Mouse (Mus musculus) CH12.LX (cell line): Measurements from ENCODE around the gene Galc. TPM values are rescaled to one million over a fixed set of nuclear protein-coding genes. Genes with fewer than 3 reads are reported as not detected.

Source experiments
- DNase-seq: peaks from one replicate; pipeline ENCODE4 v3.0.0-alpha.2; 2013; ENCODE audit errors: extremely low read depth
- H3K27ac ChIP-seq: 2 replicates; pipeline ENCODE4 v1.5.1; 2012; ENCODE audit warnings: low read depth, mild to moderate bottlenecking, control low read depth, moderate library complexity; ENCODE audit not compliant: insufficient read depth
- H3K27me3 ChIP-seq: replicated peaks from 2 replicates; pipeline ENCODE3; 2012; ENCODE audit warnings: inconsistent platforms
- H3K36me3 ChIP-seq, 2 experiments: replicated peaks in 1 of 2; 2 replicates each; pipeline versions ENCODE3 to v1.6.1; 2012; ENCODE audit warnings: inconsistent platforms in 1 of 2, low read length in 1 of 2, mild to moderate bottlenecking in 1 of 2, mixed read lengths in 1 of 2, moderate library complexity in 1 of 2; ENCODE audit not compliant: control insufficient read depth in 1 of 2, insufficient read depth in 1 of 2
- H3K4me1 ChIP-seq, 2 experiments: 2 replicates each; pipeline ENCODE4 v1.6.1; 2012; ENCODE audit warnings: inconsistent platforms in 1 of 2, moderate library complexity in 1 of 2; ENCODE audit not compliant: insufficient read depth in 2 of 2, control insufficient read depth in 1 of 2
- H3K4me2 ChIP-seq: 2 replicates; pipeline ENCODE4 v1.6.1; 2012; ENCODE audit warnings: low read depth, mild to moderate bottlenecking, control low read depth; ENCODE audit not compliant: poor library complexity, insufficient read depth, severe bottlenecking
- H3K4me3 ChIP-seq, 3 experiments: fragments of 150-350 bp in 1 of 3; sonication (generic) in 1 of 3; replicated peaks in 1 of 3; 2 replicates each; pipeline versions ENCODE3 to v1.5.1; 2011 to 2012; ENCODE audit warnings: low read depth in 2 of 3, low read length in 2 of 3, mild to moderate bottlenecking in 2 of 3, moderate library complexity in 2 of 3, control low read depth in 1 of 3, improper control_type of control experiment in 1 of 3, inconsistent platforms in 1 of 3, mixed read lengths in 1 of 3; ENCODE audit not compliant: poor library complexity in 1 of 3
- H3K79me2 ChIP-seq: replicated peaks from 2 replicates; pipeline ENCODE4 v1.6.1; 2012; ENCODE audit warnings: mild to moderate bottlenecking, moderate library complexity; ENCODE audit not compliant: control insufficient read depth, poor library complexity, insufficient read depth, severe bottlenecking; ENCODE audit errors: extremely low read depth
- H3K9ac ChIP-seq: 2 replicates; pipeline ENCODE4 v1.6.1; 2012; ENCODE audit warnings: low read depth, mild to moderate bottlenecking, control low read depth, moderate library complexity; ENCODE audit not compliant: insufficient read depth
- H3K9me3 ChIP-seq: replicated peaks from 2 replicates; pipeline ENCODE3; 2012; ENCODE audit warnings: low read length, inconsistent platforms, mixed read lengths
- BHLHE40 ChIP-seq: IDR thresholded peaks from 2 replicates; pipeline ENCODE4 v1.6.1; 2011; ENCODE audit warnings: mild to moderate bottlenecking, low read depth, low read length, improper control_type of control experiment
- E2F4 ChIP-seq: IDR thresholded peaks from 2 replicates; pipeline ENCODE4 v1.6.1; 2011; ENCODE audit warnings: low read depth, low read length, improper control_type of control experiment; ENCODE audit not compliant: insufficient replicate concordance
- ELF1 ChIP-seq: IDR thresholded peaks from 2 replicates; pipeline ENCODE4 v1.6.1; 2014; ENCODE audit warnings: low read depth, mild to moderate bottlenecking, inconsistent platforms, low read length, improper control_type of control experiment
- ETS1 ChIP-seq: conservative IDR thresholded peaks from 2 replicates; pipeline ENCODE4 v1.6.1; 2012; ENCODE audit warnings: low read depth, mild to moderate bottlenecking, inconsistent platforms, low read length, improper control_type of control experiment, moderate library complexity
- GABPA ChIP-seq: IDR thresholded peaks from 2 replicates; pipeline ENCODE4 v1.6.1; 2012; ENCODE audit warnings: low read depth, low read length, improper control_type of control experiment, inconsistent platforms; ENCODE audit not compliant: insufficient replicate concordance
- JUN ChIP-seq: IDR thresholded peaks from 2 replicates; pipeline ENCODE4 v1.6.1; 2011; ENCODE audit warnings: low read depth, mild to moderate bottlenecking, low read length, improper control_type of control experiment, moderate library complexity; ENCODE audit not compliant: insufficient read depth
- MAFK ChIP-seq: IDR thresholded peaks from 2 replicates; pipeline ENCODE4 v1.6.1; 2011; ENCODE audit warnings: low read length, improper control_type of control experiment; ENCODE audit not compliant: insufficient replicate concordance
- MAX ChIP-seq: IDR thresholded peaks from 2 replicates; pipeline ENCODE4 v1.6.1; 2011; ENCODE audit warnings: low read length, improper control_type of control experiment
- MXI1 ChIP-seq: IDR thresholded peaks from 2 replicates; pipeline ENCODE4 v1.6.1; 2011; ENCODE audit warnings: mild to moderate bottlenecking, low read depth, low read length, improper control_type of control experiment
- MYC ChIP-seq: IDR thresholded peaks from 2 replicates; pipeline ENCODE4 v1.6.1; 2011; ENCODE audit warnings: low read depth, mild to moderate bottlenecking, improper control_type of control experiment, low read length
- NRF1 ChIP-seq: IDR thresholded peaks from 2 replicates; pipeline ENCODE4 v1.6.1; 2014; ENCODE audit warnings: low read depth, mild to moderate bottlenecking, inconsistent platforms, low read length, improper control_type of control experiment, moderate library complexity
- PAX5 ChIP-seq: IDR thresholded peaks from 2 replicates; pipeline ENCODE4 v1.6.1; 2012; ENCODE audit warnings: low read length, inconsistent platforms, mixed read lengths
- POLR2A ChIP-seq: IDR thresholded peaks from 2 replicates; pipeline ENCODE4 v1.6.1; 2011; ENCODE audit warnings: low read depth, mild to moderate bottlenecking, improper control_type of control experiment, low read length
- POLR2AphosphoS2 ChIP-seq: IDR thresholded peaks from 2 replicates; pipeline ENCODE4 v1.6.1; 2011; ENCODE audit warnings: low read depth, low read length, improper control_type of control experiment
- RCOR1 ChIP-seq: conservative IDR thresholded peaks from 2 replicates; pipeline ENCODE4 v1.6.1; 2012; ENCODE audit warnings: low read depth, mild to moderate bottlenecking, inconsistent platforms, low read length, improper control_type of control experiment
- SMC3 ChIP-seq: IDR thresholded peaks from 2 replicates; pipeline ENCODE4 v1.6.1; 2011; ENCODE audit warnings: low read depth, low read length, improper control_type of control experiment
- TBP ChIP-seq: conservative IDR thresholded peaks from 2 replicates; pipeline ENCODE4 v1.6.1; 2011; ENCODE audit warnings: low read depth, low read length, improper control_type of control experiment
- TCF12 ChIP-seq: IDR thresholded peaks from 2 replicates; pipeline ENCODE4 v1.6.1; 2014; ENCODE audit warnings: low read depth, mild to moderate bottlenecking, inconsistent platforms, low read length, improper control_type of control experiment
- USF2 ChIP-seq: conservative IDR thresholded peaks from 2 replicates; pipeline ENCODE4 v1.6.1; 2011; ENCODE audit warnings: low read depth, low read length, improper control_type of control experiment
- ZC3H11A ChIP-seq: IDR thresholded peaks from 2 replicates; pipeline ENCODE4 v1.6.1; 2012; ENCODE audit warnings: low read depth, mild to moderate bottlenecking, inconsistent platforms, low read length, improper control_type of control experiment
- ZKSCAN1 ChIP-seq: IDR thresholded peaks from 2 replicates; pipeline ENCODE4 v1.6.1; 2012; ENCODE audit warnings: low read depth, inconsistent platforms, low read length, improper control_type of control experiment, borderline replicate concordance
- ZNF384 ChIP-seq: IDR thresholded peaks from 2 replicates; pipeline ENCODE4 v1.6.1; 2012; ENCODE audit warnings: low read depth, low read length, improper control_type of control experiment, inconsistent platforms
- dilution Hi-C: fragments of 300-500 bp; cut with MboI; formaldehyde crosslinking; loops from 2 replicates; pipeline ENCODE4 v1.14.3; 2020; ENCODE audit warnings: low sequenced_read_pairs; ENCODE audit not compliant: extremely low pct_unique_long_range_greater_than_20kb, extremely low pct_ligation_motif_present
- in situ Hi-C: fragments of 300-500 bp; cut with MboI; formaldehyde crosslinking; loops from 3 replicates; pipeline ENCODE4 v1.14.3; 2019; ENCODE audit warnings: low sequenced_read_pairs, low pct_ligation_motif_present, low pct_unique_long_range_greater_than_20kb, mixed read lengths
- polyA plus RNA-seq: library from polyadenylated mRNA; unstranded; fragments of >175 nt; gene quantifications from 2 replicates; pipeline ENCODE4 v1.2.1, GENCODE M21; 2012; ENCODE audit warnings: low read depth; ENCODE audit not compliant: insufficient read length
- total RNA-seq, 2 experiments: library from RNA; depleted of rRNA; stranded (reverse); fragments of 300-350 nt in 1 of 2; fragments of >200 nt in 1 of 2; gene quantifications; 2 replicates each; pipeline ENCODE4 v1.2.3; 2012 to 2014

Gene Galc
- total and polyA plus RNA-seq, 3 experiments = 1.6 to 9.1 (median 6.4) TPM

GRCm38 (mm10) chr12:98216432-98216831, 42.8 kb downstream of the Galc start:
- Histone ChIP-seq H3K4me3 (no peak overlapping the region), H3K36me3 (peaks cover 10 to 17% of the 10 kb centered on the region in 2 experiments), H3K4me1 (peaks cover 4 to 17% of the 10 kb centered on the region in 2 experiments), H3K9ac (no peak overlapping the region), H3K27me3 (no peaks in the 10 kb centered on the region), H3K9me3 (no peaks in the 10 kb centered on the region), H3K27ac (no peak overlapping the region), H3K4me2 (no peak overlapping the region), H3K79me2 (no peaks in the 10 kb centered on the region)
- in situ Hi-C loops (loop anchor here (10.0 to 25.0 kb wide), 2 partner anchors 58 to 221 kb away; no protein-coding TSS in a partner anchor), dilution Hi-C loops (no loop called here)
- no peak for DNase-seq
- TF ChIP-seq BHLHE40 (no peak), JUN (no peak), ZC3H11A (no peak), RCOR1 (no peak), NRF1 (no peak), MYC (no peak), USF2 (no peak), TBP (no peak), TCF12 (no peak), MXI1 (no peak), SMC3 (no peak), MAX (no peak), E2F4 (no peak), POLR2A (no peak), GABPA (no peak), MAFK (no peak), ZNF384 (no peak), ELF1 (no peak), ETS1 (no peak)

GRCm38 (mm10) chr12:98215512-98215911, 43.7 kb downstream of the Galc start:
- Histone ChIP-seq H3K27ac (no peak overlapping the region), H3K27me3 (no peaks in the 10 kb centered on the region)
- in situ Hi-C loops = loop anchor here (10.0 to 25.0 kb wide), 2 partner anchors 59 to 222 kb away; no protein-coding TSS in a partner anchor

More at GRCm38 (mm10) chr12:98215512-98215911, 43.7 kb downstream of the Galc start:
- Histone ChIP-seq H3K4me3 (no peak overlapping the region), H3K9me3 (no peaks in the 10 kb centered on the region), H3K9ac (no peak overlapping the region)
- dilution Hi-C loops = no loop called here
- TF ChIP-seq SMC3 (no peak), JUN (no peak), ZKSCAN1 (no peak), POLR2AphosphoS2 (no peak), E2F4 (no peak), PAX5 (no peak)
- TF ChIP-seq, all 38 proteins: peak for 0
- DNase-seq = no peak
- no peaks in the 10 kb centered on the region for H3K79me2 ChIP-seq
- peaks cover 12 to 17% of the 10 kb centered on the region in 2 experiments for H3K36me3 ChIP-seq
- peaks cover 4 to 24% of the 10 kb centered on the region in 2 experiments for H3K4me1 ChIP-seq
- no peak overlapping the region for H3K4me2 ChIP-seq
